Mouse (Mus musculus) MEL (cell line): ENCODE measurements around the gene Fgfr3. TPM values are rescaled to one million over a fixed set of nuclear protein-coding genes. Genes with fewer than 3 reads are reported as not detected.
A peak's percentile ranks its signal among the peaks of the same experiment; 100 is the strongest.

Experiments used
- DNase-seq: peaks from one replicate; pipeline ENCODE4 v3.0.0; 2011; ENCODE audit warnings: low read depth, low spot score
- H3K27ac ChIP-seq: 2 replicates; pipeline ENCODE4 v1.5.1; 2012; ENCODE audit warnings: low read depth, mild to moderate bottlenecking, control low read depth, low read length, moderate library complexity; ENCODE audit not compliant: control insufficient read depth
- H3K27me3 ChIP-seq, 2 experiments: fragments of 150-350 bp in 1 of 2; sonication (generic) in 1 of 2; 2 replicates each; pipeline ENCODE4 v1.6.1; 2012; ENCODE audit warnings: low read length in 2 of 2, mild to moderate bottlenecking in 2 of 2, improper control_type of control experiment in 1 of 2, moderate library complexity in 1 of 2; ENCODE audit not compliant: insufficient read depth in 2 of 2, control insufficient read depth in 1 of 2
- H3K36me3 ChIP-seq, 2 experiments: 2 replicates each; pipeline ENCODE4 v1.6.1; 2012 to 2014; ENCODE audit warnings: low read length in 2 of 2, improper control_type of control experiment in 1 of 2, inconsistent platforms in 1 of 2, mild to moderate bottlenecking in 1 of 2; ENCODE audit not compliant: insufficient read depth in 2 of 2, control insufficient read depth in 1 of 2
- H3K4me1 ChIP-seq, 2 experiments: fragments of 150-350 bp in 1 of 2; sonication (generic) in 1 of 2; 2 replicates each; pipeline ENCODE4 v1.6.1; 2012; ENCODE audit warnings: low read length in 2 of 2, improper control_type of control experiment in 1 of 2, mild to moderate bottlenecking in 1 of 2; ENCODE audit not compliant: insufficient read depth in 2 of 2, control insufficient read depth in 1 of 2
- H3K4me3 ChIP-seq, 2 experiments: fragments of 150-350 bp in 1 of 2; sonication (generic) in 1 of 2; 2 replicates each; pipeline ENCODE4 v1.5.1; 2012; ENCODE audit warnings: low read depth in 2 of 2, low read length in 2 of 2, mild to moderate bottlenecking in 2 of 2, moderate library complexity in 2 of 2, control low read depth in 1 of 2, improper control_type of control experiment in 1 of 2; ENCODE audit not compliant: control insufficient read depth in 1 of 2, insufficient read depth in 1 of 2
- H3K79me2 ChIP-seq: 2 replicates; pipeline ENCODE4 v1.6.1; 2012; ENCODE audit warnings: mild to moderate bottlenecking, low read length, moderate library complexity; ENCODE audit not compliant: control insufficient read depth, poor library complexity, insufficient read depth
- H3K9ac ChIP-seq: 2 replicates; pipeline ENCODE4 v1.6.1; 2012; ENCODE audit warnings: low read depth, mild to moderate bottlenecking, control low read depth, low read length, moderate library complexity; ENCODE audit not compliant: control insufficient read depth, poor library complexity, severe bottlenecking
- H3K9me3 ChIP-seq: fragments of 150-350 bp; sonication (generic); replicated peaks from 2 replicates; pipeline ENCODE4 v1.6.1; 2012; ENCODE audit warnings: mild to moderate bottlenecking, low read length, improper control_type of control experiment, moderate library complexity; ENCODE audit not compliant: insufficient read depth
- BHLHE40 ChIP-seq: IDR thresholded peaks from 2 replicates; pipeline ENCODE4 v1.6.1; 2012; ENCODE audit warnings: low read depth, mild to moderate bottlenecking, inconsistent platforms, low read length, improper control_type of control experiment, borderline replicate concordance
- CHD1 ChIP-seq: IDR thresholded peaks from 2 replicates; pipeline ENCODE4 v1.6.1; 2012; ENCODE audit warnings: low read depth, mild to moderate bottlenecking, inconsistent platforms, low read length, improper control_type of control experiment
- CTCF ChIP-seq, 3 experiments: IDR thresholded peaks in 2 of 3; conservative IDR thresholded peaks in 1 of 3; 2 replicates each; pipeline ENCODE4 v1.5.1; 2011 to 2012; ENCODE audit warnings: low read length in 3 of 3, low read depth in 2 of 3, mild to moderate bottlenecking in 2 of 3, improper control_type of control experiment in 1 of 3, inconsistent platforms in 1 of 3, mixed read lengths in 1 of 3, moderate library complexity in 1 of 3; ENCODE audit not compliant: control insufficient read depth in 1 of 3, insufficient read depth in 1 of 3, poor library complexity in 1 of 3, severe bottlenecking in 1 of 3
- GABPA ChIP-seq: IDR thresholded peaks from 2 replicates; pipeline ENCODE4 v1.6.1; 2012; ENCODE audit warnings: low read depth, mild to moderate bottlenecking, inconsistent platforms, low read length, improper control_type of control experiment, moderate library complexity
- MAX ChIP-seq: IDR thresholded peaks from 2 replicates; pipeline ENCODE4 v1.6.1; 2011; ENCODE audit warnings: low read length, improper control_type of control experiment
- MAZ ChIP-seq: IDR thresholded peaks from 2 replicates; pipeline ENCODE4 v1.6.1; 2012; ENCODE audit warnings: low read depth, mild to moderate bottlenecking, inconsistent platforms, low read length, improper control_type of control experiment
- MYC ChIP-seq: IDR thresholded peaks from 2 replicates; pipeline ENCODE4 v1.6.1; 2011; ENCODE audit warnings: low read depth, mild to moderate bottlenecking, low read length, improper control_type of control experiment, moderate library complexity
- NRF1 ChIP-seq: IDR thresholded peaks from 2 replicates; pipeline ENCODE4 v1.6.1; 2014; ENCODE audit warnings: low read depth, mild to moderate bottlenecking, inconsistent platforms, low read length, improper control_type of control experiment, moderate library complexity; ENCODE audit not compliant: poor library complexity, insufficient read depth, severe bottlenecking
- POLR2A ChIP-seq, 2 experiments: IDR thresholded peaks; 2 replicates each; pipeline ENCODE4 v1.6.1; 2011 to 2012; ENCODE audit warnings: low read length in 2 of 2, mild to moderate bottlenecking in 2 of 2, control low read depth in 1 of 2, improper control_type of control experiment in 1 of 2, low read depth in 1 of 2, moderate library complexity in 1 of 2; ENCODE audit not compliant: control insufficient read depth in 1 of 2, insufficient read depth in 1 of 2, poor library complexity in 1 of 2
- RAD21 ChIP-seq: IDR thresholded peaks from 2 replicates; pipeline ENCODE4 v1.6.1; 2011; ENCODE audit warnings: mild to moderate bottlenecking, low read depth, low read length, improper control_type of control experiment
- SIN3A ChIP-seq: IDR thresholded peaks from 2 replicates; pipeline ENCODE4 v1.6.1; 2012; ENCODE audit warnings: low read length, improper control_type of control experiment, inconsistent platforms
- SMC3 ChIP-seq: IDR thresholded peaks from 2 replicates; pipeline ENCODE4 v1.6.1; 2011; ENCODE audit warnings: low read depth, low read length, improper control_type of control experiment
- UBTF ChIP-seq: IDR thresholded peaks from 2 replicates; pipeline ENCODE4 v1.6.1; 2012; ENCODE audit warnings: low read depth, mild to moderate bottlenecking, inconsistent platforms, low read length, improper control_type of control experiment, moderate library complexity, borderline replicate concordance; ENCODE audit not compliant: insufficient read depth
- USF1 ChIP-seq: IDR thresholded peaks from 2 replicates; pipeline ENCODE4 v1.6.1; 2014; ENCODE audit warnings: low read depth, mild to moderate bottlenecking, inconsistent platforms, low read length, improper control_type of control experiment, moderate library complexity
- USF2 ChIP-seq, 2 experiments: IDR thresholded peaks; 2 replicates each; pipeline ENCODE4 v1.6.1; 2011 to 2012; ENCODE audit warnings: improper control_type of control experiment in 2 of 2, low read length in 2 of 2, borderline replicate concordance in 1 of 2, inconsistent platforms in 1 of 2, low read depth in 1 of 2, mild to moderate bottlenecking in 1 of 2; ENCODE audit not compliant: insufficient read depth in 1 of 2
- ZC3H11A ChIP-seq: IDR thresholded peaks from 2 replicates; pipeline ENCODE4 v1.6.1; 2012; ENCODE audit warnings: low read depth, mild to moderate bottlenecking, inconsistent platforms, low read length, improper control_type of control experiment
- ZKSCAN1 ChIP-seq: IDR thresholded peaks from 2 replicates; pipeline ENCODE4 v1.6.1; 2012; ENCODE audit warnings: low read depth, mild to moderate bottlenecking, inconsistent platforms, low read length, improper control_type of control experiment, moderate library complexity
- polyA plus RNA-seq, 2 experiments: library from polyadenylated mRNA; stranded (reverse) in 1 of 2; unstranded in 1 of 2; fragments of >175 nt in 1 of 2; fragments of >200 nt in 1 of 2; gene quantifications; 2 replicates each; pipeline versions ENCODE4 v1.2.1 to v1.2.4; 2012; ENCODE audit warnings: low replicate concordance in 2 of 2, low read depth in 1 of 2; ENCODE audit not compliant: insufficient read length in 2 of 2, insufficient read depth in 1 of 2, missing spikeins in 1 of 2
- total RNA-seq: library from RNA; depleted of rRNA; stranded (reverse); fragments of 300-350 nt; gene quantifications from 2 replicates; pipeline ENCODE4 v1.2.3, GENCODE M21; 2012

Fgfr3 gene
- total and polyA plus RNA-seq, 3 experiments, result 6.0 to 10.2 TPM; not detected in 1

DNA sequence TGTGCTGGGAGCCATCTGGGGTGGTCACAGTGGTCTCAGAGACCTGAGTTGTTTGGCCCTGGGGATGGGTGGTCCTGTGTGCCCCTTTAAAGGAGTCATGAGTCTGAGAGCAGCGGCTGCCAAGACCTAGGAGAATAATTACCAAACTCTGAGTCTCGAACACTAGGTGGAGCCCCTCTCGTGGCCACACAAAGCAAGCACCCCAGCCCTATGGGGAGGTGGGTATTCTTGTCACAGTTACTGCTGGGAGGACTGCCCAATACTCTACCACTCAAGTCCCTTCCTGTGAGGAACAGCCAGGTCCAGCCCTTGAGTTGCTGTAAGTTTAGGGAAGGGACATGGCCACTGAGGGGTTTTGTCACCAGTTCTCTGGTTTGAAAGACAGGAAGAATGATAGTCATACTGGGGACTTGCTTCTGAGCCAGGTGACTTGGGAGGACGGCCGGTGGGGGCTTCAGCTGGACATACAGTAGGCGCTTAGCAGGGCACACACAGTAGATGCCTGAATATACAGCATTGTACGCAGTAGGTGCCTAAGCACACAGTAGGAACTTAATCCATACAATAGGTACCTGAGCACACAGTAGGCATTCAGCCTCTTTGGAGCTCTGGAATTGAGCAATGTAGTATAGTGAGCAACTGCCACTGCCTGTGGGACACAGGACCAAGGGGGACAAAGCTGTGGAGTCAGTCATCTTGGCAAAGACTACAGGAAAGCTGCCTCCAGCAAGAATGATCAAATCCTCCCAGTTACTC lies 37.4 kb upstream of the Fgfr3 start:
- Histone ChIP-seq H3K27me3 (no peaks in the 10 kb centered on the region), H3K4me1 (peaks cover 23 to 45% of the 10 kb centered on the region in 2 experiments), H3K9ac (peak overlapping the region; percentile 14), H3K4me3 (no peak overlapping the region), H3K79me2 (no peaks in the 10 kb centered on the region), H3K36me3 (peaks cover 0 to 25% of the 10 kb centered on the region in 2 experiments; a peak in 2 of 4 replicates), H3K9me3 (no peaks in the 10 kb centered on the region), H3K27ac (0 out of 2 replicates have a peak overlapping the region, but pooled peaks have one; percentile 17)
- peak; percentile 81 for DNase-seq
- TF ChIP-seq ZKSCAN1, result peak; percentile 98
- TF ChIP-seq POLR2A (IDR thresholded peaks at IDR 0.05; ENCODE audit: control insufficient read depth in 1 of 2, insufficient read depth in 1 of 2, low read depth in 1 of 2, low read length in 2 of 2, poor library complexity in 1 of 2), result no peak
- TF ChIP-seq BHLHE40, result no peak
- TF ChIP-seq MYC, result no peak
- TF ChIP-seq UBTF, result no peak
- no peak for TF ChIP-seq GABPA
- no peak for TF ChIP-seq USF1
- no peak for TF ChIP-seq MAZ
- no peak for TF ChIP-seq SIN3A
- TF ChIP-seq CHD1, result no peak
- TF ChIP-seq RAD21, result peak; percentile 68
- TF ChIP-seq ZC3H11A, result peak; percentile 63
- TF ChIP-seq CTCF (IDR thresholded peaks at IDR 0.05 in 2 of 3, conservative IDR thresholded peaks at IDR 0.05 in 1 of 3; ENCODE audit: control insufficient read depth in 1 of 3, insufficient read depth in 1 of 3, low read depth in 2 of 3, low read length in 3 of 3, poor library complexity in 1 of 3, severe bottlenecking in 1 of 3), result peak; percentile 46 to 84 (median 79)
- peak; percentile 88 for TF ChIP-seq SMC3
- no peak for TF ChIP-seq MAX

- TF ChIP-seq USF2 (IDR thresholded peaks at IDR 0.05; ENCODE audit: borderline replicate concordance in 1 of 2, insufficient read depth in 1 of 2, low read depth in 1 of 2, low read length in 2 of 2), result no peak
- no peak for TF ChIP-seq MAZ
- TF ChIP-seq NRF1, result no peak
- Histone ChIP-seq H3K4me1 (peaks cover 23 to 45% of the 10 kb centered on the region in 2 experiments), H3K27ac (no peak overlapping the region), H3K36me3 (peaks cover 0 to 25% of the 10 kb centered on the region in 2 experiments; a peak in 2 of 4 replicates), H3K9me3 (no peaks in the 10 kb centered on the region), H3K4me3 (no peak overlapping the region), H3K79me2 (no peaks in the 10 kb centered on the region), H3K9ac (no peak overlapping the region), H3K27me3 (no peaks in the 10 kb centered on the region)
- no peak for DNase-seq
Measured at GRCm38 (mm10) chr5:33684932-33685331, 36.5 kb upstream of the Fgfr3 start.
